Comparison of ENCODE assay signal across 8 mouse cellular contexts in genomic region chr8:105854715-105855216, GRCm38 (mm10). TPM values are rescaled to one million over a fixed set of nuclear protein-coding genes. Genes with fewer than 3 reads are reported as not detected.
DNase-seq lines count a peak whose midpoint lies in the region; ATAC-seq lines count a peak whose summit lies in the region.

Gene Thap11, plus strand, starts transcription at chr8:105855132.

- H3K36me3 ChIP-seq in intestine, embryonic 14.5 days (ENCODE audit: control insufficient read depth, insufficient read depth, low read length): peaks cover 12% of the 10 kb centered on the region; the same call in 1 of the 2 replicates

- H3K4me3 ChIP-seq in intestine, embryonic 14.5 days (ENCODE audit: low read depth, low read length): peak within 1 kb of the TSS; percentile 77

- no peaks in the 10 kb centered on the region for H3K27me3 ChIP-seq in intestine, embryonic 14.5 days (replicated peaks; ENCODE audit: control insufficient read depth, insufficient read depth, low read length)

- under 1% methylated on average over 43 of the region's 43 CpGs for WGBS in intestine, embryonic 14.5 days

- peak within 1 kb of the TSS; percentile 68 for H3K9ac ChIP-seq in intestine, embryonic 14.5 days (ENCODE audit: low read length)

- H3K27ac ChIP-seq in intestine, embryonic 14.5 days (ENCODE audit: low read depth): peak within 1 kb of the TSS; percentile 77

- peaks cover 29% of the 10 kb centered on the region for H3K4me1 ChIP-seq in intestine, embryonic 14.5 days (replicated peaks; ENCODE audit: control insufficient read depth, insufficient read depth, low read length)

- no peaks in the 10 kb centered on the region for H3K9me3 ChIP-seq in intestine, embryonic 14.5 days (ENCODE audit: control insufficient read depth, low read length)

- peak; percentile 93 for ATAC-seq in intestine, embryonic 14.5 days (replicated peaks; ENCODE audit: low FRiP score, low TSS enrichment, low read depth)

- intact Hi-C loops in left cerebral cortex, postnatal 14 days (cut with DNase I): no loop called here

- DNase-seq in adrenal gland, adult (ENCODE audit: inconsistent age in 2 of 2, low spot score in 1 of 2): peak; percentile 93 to 97
- peak; percentile 97 for DNase-seq in embryo, embryonic 10.5 days (ENCODE audit: low spot score)
- DNase-seq in gastrocnemius, postnatal 25 days: peak; percentile 91
- DNase-seq in intestine, embryonic 14.5 days (ENCODE audit: low spot score): peak; percentile 98
- DNase-seq in left cerebral cortex, postnatal 14 days (ENCODE audit: low spot score in 2 of 2): peak; percentile 87 to 90
- DNase-seq in mesoderm, embryonic 11.5 days (ENCODE audit: low read depth, low spot score): peak; percentile 93
- peak; percentile 84 to 88 for DNase-seq in right cerebral cortex, postnatal 36 days (ENCODE audit: low spot score in 2 of 2)
- peak; percentile 97 for DNase-seq in yolk sac, embryonic 10.5 days (ENCODE audit: low spot score)

- H3K4me2 ChIP-seq in intestine, embryonic 14.5 days (ENCODE audit: low read length): peak within 1 kb of the TSS; percentile 84

RNA-seq across cellular contexts. Expression of gene Thap11, which starts in this region (rescaled TPM):
- total RNA-seq in gastrocnemius, postnatal 25 days (2021): 10 to 100 TPM; 19.3 to 19.5 TPM
- 58.0 and 61.1 TPM in 2 replicates for polyA plus RNA-seq in intestine, embryonic 14.5 days (2014; fragmentation: Nextera tagmentation; extraction: Ambion mirVana)
- 10 to 100 TPM; 34.7 to 38.5 TPM for total RNA-seq in left cerebral cortex, postnatal 14 days (2021)

Comparison
In these comparisons a context has a peak if more than half of its experiments do, and no peak if none do; other contexts are left out.
1. Peak in every context shown above with its lines: DNase-seq, ATAC-seq, H3K4me3 ChIP-seq and H3K27ac ChIP-seq.